Mouse (Mus musculus): ENCODE data around the gene Shank3.
A peak's percentile ranks its signal among the peaks of the same experiment; 100 is the strongest.

Shank3 gene

GRCm38 (mm10) chr15:89557179-89557995 lies 58.0 kb downstream of the Shank3 start:
- no peak for DNase-seq (ENCODE audit: low spot score)

DNA sequence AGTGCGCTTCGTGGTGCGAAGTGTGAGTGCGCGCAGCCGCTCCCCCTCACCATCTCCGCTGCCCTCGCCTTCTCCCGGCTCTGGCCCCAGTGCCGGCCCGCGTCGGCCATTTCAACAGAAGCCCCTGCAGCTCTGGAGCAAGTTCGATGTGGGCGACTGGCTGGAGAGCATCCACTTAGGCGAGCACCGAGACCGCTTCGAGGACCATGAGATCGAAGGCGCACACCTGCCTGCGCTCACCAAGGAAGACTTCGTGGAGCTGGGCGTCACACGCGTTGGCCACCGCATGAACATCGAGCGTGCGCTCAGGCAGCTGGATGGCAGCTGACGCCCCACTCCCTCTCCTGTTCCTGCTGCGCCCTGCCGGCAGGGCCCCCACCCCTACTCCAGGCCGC lies 58.6 kb downstream of the Shank3 start:
- DNase-seq (ENCODE audit: low spot score): no peak

GRCm38 (mm10) chr15:89559202-89559731 lies 59.8 kb downstream of the Shank3 start:
- no peak for DNase-seq (ENCODE audit: low spot score)

GRCm38 (mm10) chr15:89568114-89568513 lies 68.7 kb downstream of the Shank3 start, which contains the start of gene Acr:
Acr (plus strand) TSS chr15:89568326.
- no peak for DNase-seq (ENCODE audit: low spot score)

GRCm38 (mm10) chr15:89572147-89572546 lies 72.7 kb downstream of the Shank3 start:
- DNase-seq (ENCODE audit: low spot score): no peak

- no peak for DNase-seq (ENCODE audit: low spot score)
These were observed 83.1 kb downstream of the Shank3 start for GRCm38 (mm10) chr15:89582494-89582893.

DNA sequence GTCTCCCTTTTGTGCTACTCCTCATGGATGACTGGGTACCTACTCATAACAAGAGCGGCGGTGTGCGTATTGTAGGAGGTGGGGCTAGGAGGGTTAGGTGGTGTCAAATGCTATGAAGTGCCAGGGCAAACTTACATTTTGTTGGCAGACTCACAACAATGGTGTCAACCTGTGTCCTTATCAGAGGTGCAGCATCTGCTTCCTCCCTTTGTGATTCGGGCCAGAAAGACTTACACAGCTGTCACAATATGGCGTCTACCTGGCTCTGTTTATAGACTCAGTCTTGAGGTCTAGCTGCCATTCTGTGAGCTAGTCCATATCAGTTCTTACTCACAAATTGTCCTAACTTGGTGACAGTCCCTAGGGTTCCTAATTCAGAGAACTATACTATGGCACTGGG lies 85.7 kb downstream of the Shank3 start:
- no peak for DNase-seq (ENCODE audit: low spot score)

DNA sequence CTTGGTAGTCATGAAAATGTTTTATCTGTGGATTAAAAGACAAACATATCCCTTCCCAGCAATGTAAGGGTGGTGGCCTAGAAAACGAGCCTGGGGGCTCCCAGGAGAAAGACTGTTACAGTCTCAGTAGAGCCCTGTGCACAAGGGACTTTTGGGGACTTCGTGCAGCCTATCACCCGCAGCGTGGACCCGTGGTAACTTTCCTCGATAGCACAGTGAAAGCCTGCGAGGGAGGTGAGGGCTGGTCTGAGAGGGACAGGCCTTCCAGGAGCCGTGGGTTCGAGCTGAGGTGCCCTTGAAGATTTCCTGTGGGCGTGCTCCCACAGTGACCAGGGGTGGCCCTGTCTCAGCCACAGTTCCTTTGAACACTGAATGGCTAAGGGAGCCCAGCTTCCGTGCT lies 86.2 kb downstream of the Shank3 start:
- DNase-seq (ENCODE audit: low spot score): no peak

GRCm38 (mm10) chr15:89589146-89589545 lies 89.7 kb downstream of the Shank3 start:
- DNase-seq (ENCODE audit: low spot score): no peak

DNA sequence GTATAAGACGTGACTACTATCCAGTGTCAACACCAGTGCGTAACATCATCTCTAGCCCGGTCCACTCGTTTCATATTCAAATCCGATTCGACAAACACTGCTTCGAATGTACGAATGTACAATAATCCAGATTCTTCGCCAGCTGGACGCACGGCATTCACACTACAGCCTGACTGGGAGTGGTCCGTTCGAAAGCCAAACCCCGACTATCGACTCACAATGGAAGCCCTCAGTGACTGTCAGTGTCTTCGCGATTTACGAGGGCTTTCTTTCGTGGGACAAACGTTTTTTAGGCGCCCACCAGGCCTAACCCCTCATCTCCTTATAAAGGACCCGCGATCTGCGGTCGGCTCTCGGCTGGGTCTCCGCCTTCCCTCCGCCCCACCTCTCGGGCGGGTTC lies 91.9 kb downstream of the Shank3 start:
- DNase-seq (ENCODE audit: low spot score): no peak

GRCm38 (mm10) chr15:89591723-89592455 lies 92.5 kb downstream of the Shank3 start, which contains the start of gene Rabl2:
Rabl2 (minus strand) TSS chr15:89591923.
- peak; percentile 69 for DNase-seq (ENCODE audit: low spot score)

GRCm38 (mm10) chr15:89592548-89592947 lies 93.1 kb downstream of the Shank3 start:
- no peak for DNase-seq (ENCODE audit: low spot score)

DNA sequence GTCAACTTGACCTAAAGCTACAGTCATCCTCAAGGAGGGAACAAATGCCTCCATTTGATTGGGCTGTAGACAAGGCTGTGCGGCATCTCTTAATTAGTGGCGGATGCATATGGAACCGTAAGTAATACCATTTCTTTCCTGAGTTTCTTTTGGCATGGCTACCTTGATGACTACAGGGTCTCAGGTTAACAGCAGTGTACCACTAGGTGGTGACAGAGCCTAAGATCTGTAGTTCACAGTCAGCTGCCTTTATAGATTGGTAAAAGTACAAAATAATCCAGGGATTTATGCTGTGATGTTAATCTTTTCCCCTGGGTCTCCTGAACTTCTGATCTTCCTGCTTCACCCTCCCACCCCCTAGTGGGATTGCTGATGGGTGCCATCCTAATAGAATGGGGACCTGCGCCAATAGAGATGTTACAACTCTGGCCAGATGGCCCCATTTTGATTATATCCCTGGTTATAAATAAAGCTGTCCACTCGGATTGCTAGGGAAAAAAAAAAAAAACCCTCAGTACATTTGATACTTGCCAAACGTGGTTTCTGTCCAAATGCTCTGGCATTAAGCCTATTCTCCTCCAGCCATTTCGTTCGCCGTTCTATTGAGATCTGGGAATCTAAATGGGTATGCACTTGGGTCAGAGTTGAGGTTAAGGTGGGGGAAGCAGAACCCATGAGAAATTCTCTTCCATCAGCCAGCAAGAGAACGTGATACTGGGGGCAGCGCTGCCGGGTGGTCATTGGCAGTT lies 106.6 kb downstream of the Shank3 start:
- no peak for DNase-seq (ENCODE audit: low spot score)

- no peak for DNase-seq (ENCODE audit: low spot score)
These were observed 108.1 kb downstream of the Shank3 start for GRCm38 (mm10) chr15:89607480-89607879.

DNA sequence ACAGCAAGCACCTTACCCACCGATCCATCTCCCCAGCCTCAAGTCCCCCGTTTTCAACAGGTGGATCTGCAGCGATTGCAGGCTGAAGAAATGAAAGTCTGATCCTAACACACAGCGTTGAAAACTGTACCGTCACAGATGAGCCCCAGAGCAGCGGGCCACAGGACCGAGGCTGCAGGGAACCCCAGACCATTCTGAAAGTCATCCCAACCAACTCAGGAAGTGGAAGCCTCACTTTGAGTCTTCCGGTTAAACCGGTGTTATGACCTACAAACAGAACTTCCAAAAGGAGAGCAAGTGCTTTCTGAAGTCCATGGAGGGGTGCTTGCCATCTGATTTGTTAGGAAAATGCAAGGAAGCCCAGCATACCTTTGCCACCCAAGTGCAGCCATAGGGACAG lies 108.5 kb downstream of the Shank3 start:
- DNase-seq (ENCODE audit: low spot score): no peak
